Mouse (Mus musculus): ENCODE results near the gene Cul9. TPM values are rescaled to one million over a fixed set of nuclear protein-coding genes. Genes with fewer than 3 reads are reported as not detected.

The Cul9 gene
- total RNA-seq, 2 experiments from 2014 or later: 13.6 to 14.4 TPM

GRCm38 (mm10) chr17:46553926-46554325, 7.7 kb upstream of the Cul9 start:
- DNase-seq (ENCODE audit: low spot score): no peak

DNA sequence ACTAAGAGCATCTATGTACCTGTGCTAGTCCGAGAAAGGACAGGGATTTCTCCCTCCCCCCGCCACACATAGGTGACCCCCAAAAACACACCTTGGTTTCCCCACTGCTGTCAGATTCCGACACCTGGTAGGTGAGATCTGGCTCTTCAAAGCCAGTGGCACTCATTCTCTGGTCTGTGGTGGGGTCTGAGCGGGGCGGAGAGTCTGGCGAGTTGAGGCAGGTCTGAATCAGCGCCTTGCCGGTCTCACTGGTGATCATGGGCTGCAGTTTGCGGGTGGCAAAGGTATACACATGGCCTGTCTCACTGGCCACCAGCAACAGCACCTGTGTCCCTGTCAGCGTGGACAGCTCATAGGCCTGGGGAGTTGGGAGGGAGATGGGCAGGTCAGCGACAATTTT, 7.3 kb upstream of the Cul9 start:
- DNase-seq (ENCODE audit: low spot score): no peak

DNA sequence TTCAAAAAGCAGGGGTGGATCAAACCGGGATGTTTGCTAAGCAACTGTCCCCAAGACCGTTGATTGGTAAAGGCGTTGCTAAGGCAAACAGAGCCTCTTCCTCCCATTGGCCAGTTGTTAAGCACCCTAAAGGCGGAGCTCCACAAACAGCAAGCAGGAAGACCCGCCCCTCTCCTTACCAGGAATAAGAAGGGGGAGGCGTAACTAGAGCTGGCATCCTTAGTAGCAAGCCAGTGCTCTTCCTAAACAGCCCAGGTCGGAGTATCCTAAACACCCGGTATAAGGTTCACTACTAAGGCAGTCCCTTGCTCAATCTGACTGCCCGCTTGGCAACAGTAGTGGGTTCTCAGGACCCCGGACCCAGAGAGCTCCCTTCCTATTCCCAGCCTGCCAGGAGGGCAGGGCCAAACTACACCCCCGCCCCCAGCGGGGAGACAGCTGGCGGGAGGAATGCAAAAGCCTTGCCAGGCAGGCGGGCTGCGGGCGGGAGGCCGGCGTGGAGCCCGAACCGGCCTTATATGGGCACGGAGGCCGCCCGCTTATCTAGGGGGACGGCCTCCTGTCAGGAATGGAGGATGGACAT, 6.7 kb upstream of the Cul9 start:
- peak; percentile 94 for DNase-seq (ENCODE audit: low spot score)

- DNase-seq (ENCODE audit: low spot score): no peak
These were observed 6.0 kb upstream of the Cul9 start for GRCm38 (mm10) chr17:46552151-46552550.

GRCm38 (mm10) chr17:46551369-46551768, 5.2 kb upstream of the Cul9 start:
- no peak for DNase-seq (ENCODE audit: low spot score)

DNA sequence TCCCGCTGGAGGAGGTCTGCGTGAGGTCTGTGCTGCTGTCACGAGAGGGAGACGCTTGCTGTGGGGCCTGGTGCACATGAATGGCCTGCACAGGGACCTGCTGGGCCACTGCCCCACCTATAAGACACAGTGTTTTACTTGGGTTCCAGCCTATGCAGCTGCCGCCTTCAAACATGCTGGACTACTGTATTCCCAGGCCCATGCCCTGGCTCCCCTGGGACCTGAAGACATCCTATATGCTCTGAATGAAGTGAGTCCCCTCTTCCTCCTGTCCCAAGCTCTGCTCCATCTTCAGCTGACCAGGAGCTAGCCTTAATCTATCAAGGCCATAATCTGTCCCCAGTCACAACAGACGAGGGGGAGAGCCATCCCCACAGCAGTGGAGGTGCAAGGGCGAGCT, 4.7 kb upstream of the Cul9 start:
- no peak for DNase-seq (ENCODE audit: low spot score)

GRCm38 (mm10) chr17:46549642-46550041, 3.5 kb upstream of the Cul9 start:
- DNase-seq (ENCODE audit: low spot score): no peak

DNA sequence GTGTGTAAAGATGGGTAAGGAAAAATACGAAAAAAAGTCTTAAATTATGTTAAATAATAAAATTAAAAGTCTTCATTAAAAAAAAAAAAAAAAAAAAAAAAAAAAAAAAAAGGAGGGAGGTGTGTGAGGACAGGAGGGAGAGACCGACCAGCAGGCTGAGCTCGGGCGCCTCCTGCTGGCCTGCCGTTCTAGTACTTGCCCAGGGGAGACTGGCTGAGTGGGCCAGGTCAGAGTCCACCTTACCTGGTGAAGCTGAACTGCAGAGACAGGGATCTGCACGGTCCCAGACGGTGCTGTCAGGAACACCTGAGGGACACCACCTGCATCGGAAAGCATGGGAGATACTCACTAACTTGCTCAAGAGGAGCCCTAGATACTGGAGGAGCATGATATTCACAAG, 3.0 kb upstream of the Cul9 start:
- no peak for DNase-seq (ENCODE audit: low spot score)

DNA sequence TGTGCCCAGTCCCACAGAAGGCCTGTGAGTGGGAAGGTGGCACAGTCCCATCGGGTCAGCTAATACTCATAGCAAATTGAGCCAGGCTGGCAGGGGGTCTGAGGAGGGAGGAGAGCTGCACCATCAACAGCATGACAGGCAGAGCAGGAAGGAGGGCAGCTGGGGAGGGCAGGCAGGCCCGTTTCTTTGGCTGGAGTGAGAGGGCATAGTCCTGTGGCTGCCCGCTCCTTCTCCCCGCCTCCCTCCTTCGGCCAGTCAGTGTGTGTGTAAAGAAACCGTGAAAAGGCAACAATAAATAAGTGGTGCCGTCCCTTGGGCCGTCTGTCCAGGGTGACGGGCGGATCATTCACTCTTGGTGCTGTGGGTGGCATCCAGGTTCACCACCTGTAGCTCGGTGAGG, 2.6 kb upstream of the Cul9 start:
- no peak for DNase-seq (ENCODE audit: low spot score)

DNA sequence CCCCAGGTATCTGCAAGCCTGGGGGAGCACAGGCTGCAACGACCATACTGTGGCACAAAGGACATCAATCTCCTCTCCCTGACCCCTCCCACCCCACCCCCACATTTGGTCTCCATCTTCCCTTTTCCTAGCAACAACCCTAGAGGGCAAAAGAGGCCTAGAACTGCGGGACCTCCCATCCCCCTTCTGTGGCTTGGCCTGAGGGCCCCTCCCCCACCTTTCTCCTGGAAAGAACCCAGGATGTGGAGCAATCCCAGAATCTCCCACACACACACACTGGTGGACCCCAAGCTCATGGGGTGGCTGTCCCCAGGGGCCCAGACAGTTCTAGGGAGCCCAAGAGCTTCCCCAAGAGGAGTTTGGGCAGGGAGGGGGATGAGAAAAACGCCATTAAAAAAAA, 1.7 kb upstream of the Cul9 start:
- no peak for DNase-seq (ENCODE audit: low spot score)

- no peak for DNase-seq (ENCODE audit: low spot score)
These were observed 807 bp upstream of the Cul9 start for GRCm38 (mm10) chr17:46546995-46547394.

DNA sequence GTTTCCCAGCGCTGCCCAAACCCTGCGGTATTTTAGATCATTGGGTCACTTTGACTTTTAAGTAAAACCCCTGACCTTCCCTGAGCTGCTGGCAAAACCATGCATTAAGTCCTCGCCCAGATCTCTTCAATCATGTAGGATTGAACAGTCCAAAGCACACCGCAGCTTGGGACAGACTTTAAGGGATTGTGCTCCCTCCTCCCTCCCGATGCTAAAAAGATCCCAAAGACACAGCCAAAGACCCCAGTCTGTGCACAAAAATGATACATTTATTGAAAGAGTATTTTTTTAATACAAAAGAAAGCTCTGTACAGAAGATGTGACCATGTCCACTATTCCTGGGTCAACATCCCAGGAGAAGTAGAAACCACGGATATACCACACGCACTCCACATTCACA, 403 bp upstream of the Cul9 start:
- no peak for DNase-seq (ENCODE audit: low spot score)

DNA sequence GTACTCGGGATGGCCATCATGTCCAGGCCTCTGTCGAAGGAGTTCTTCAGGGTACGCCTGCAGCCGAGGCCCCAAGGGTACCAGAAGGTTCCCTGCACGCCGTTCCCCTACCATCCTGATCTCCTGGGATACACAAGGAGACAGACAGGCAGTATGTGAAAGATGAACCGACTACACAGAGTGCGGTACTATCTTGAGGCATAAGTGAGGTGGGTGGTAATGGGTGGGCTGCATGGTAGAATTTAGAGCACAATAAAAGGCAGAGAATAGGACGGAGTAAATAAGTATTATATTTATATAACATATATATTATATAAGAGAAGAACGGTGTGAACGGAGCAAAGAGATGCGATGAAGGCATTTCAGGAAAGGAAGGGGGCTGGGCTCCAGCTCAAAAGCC, 2.5 kb downstream of the Cul9 start:
- no peak for DNase-seq (ENCODE audit: low spot score)

- DNase-seq (ENCODE audit: low spot score): peak; percentile 66
These were observed 20.4 kb downstream of the Cul9 start for GRCm38 (mm10) chr17:46525579-46526307.

DNA sequence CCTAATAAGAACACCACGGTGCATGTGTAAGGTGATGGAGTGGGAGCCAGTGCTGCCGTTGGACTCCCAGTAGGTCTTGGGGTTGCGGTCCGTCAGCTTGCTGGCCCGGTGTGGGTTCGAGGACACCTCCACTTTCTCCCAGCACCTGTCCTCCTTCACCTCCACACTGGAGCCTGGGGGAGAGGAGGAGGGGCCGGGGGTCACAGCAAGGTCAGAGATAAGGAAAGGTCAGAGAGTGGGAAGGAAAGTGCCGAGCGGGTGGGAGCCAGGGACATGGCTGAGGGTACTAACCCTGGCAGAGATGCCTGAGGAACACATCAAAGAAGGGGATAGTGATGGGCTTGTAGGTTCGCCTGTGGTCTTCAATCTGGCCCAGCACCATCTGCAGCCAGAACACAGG, 21.1 kb downstream of the Cul9 start:
- no peak for DNase-seq (ENCODE audit: low spot score)

DNA sequence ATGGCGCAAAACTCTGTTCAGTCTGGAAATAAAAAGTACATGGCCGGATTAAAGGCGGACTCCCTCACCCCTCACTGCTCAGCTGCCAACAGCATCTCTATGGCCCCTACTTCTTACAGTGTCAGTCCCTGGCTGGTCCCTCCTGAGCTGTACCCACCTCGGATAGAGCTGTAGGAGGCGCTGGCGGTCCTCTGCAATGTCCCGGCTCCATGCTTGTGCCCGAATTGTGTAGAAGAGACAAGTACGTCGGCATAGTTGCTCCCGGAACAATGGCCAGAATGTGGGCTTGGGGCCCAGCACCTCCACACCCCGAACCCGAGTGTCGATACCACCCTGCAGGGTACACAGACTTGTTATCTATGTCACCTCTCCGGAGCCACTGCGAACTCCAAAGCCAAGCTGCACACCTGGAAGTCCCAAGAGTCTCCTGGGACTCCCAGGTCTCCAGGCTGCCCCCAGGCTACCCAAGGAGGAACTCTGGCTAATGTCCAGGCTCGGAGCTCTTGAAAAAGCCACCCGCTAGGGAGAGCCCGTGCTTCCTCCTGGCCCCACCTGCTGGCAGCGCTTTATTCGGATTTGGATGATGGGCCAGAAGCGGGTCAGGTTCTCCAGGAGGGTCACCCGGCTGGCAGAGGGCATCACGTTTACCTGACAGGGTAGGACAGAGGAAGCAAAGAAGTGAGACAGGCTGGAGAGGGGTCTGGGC, 24.1 kb downstream of the Cul9 start:
- no peak for DNase-seq (ENCODE audit: low spot score)

DNA sequence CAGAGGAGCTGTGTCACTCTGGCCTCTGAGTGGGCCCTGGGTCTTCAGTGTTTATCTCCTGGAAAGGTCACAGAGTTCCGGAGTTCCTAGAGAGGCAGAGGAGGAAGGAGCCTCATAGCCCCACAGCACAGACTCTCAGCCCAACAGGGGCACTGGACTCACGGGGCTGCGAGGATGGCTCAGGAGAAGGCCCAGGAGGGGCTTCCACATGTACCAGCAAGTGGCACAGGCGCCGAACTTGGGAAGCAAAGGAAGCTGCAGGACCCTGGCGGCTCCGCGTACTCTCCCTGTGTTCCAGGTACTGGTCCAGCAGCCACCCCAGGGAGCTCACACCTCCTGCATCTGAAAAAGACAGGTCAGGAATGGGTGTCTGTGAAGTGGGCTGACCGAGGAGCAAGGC, 25.0 kb downstream of the Cul9 start:
- no peak for DNase-seq (ENCODE audit: low spot score)

DNA sequence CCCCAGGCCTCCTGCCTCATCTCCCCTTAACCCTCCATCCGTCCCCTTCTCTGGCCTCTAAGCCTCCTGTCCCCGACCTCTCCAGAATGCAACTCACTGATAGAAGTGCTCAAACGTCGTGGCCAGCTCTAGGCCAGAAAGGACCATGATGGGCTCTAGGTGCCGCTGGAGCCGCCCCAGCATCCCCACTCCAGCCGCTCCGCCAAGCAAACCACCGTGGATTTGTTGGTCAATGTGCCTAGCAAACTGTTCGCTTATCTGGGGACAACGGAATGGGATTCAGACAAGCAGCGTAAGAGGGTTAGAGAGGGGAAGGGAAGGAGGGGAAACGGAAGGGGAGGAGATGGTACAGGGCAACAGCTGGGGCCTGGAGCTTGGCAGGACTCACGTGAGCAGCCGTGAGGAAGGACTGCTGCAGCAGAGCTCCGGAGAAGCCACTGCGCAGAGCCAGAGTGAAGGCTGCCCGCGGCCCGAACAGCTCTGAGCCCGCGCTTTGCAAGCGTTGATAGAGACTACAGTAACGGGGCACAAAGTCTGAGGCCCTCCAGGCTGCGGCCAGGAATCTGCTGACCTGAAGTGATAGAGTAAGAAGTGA, 25.7 kb downstream of the Cul9 start:
- DNase-seq (ENCODE audit: low spot score): no peak

- no peak for DNase-seq (ENCODE audit: low spot score)
These were observed 26.2 kb downstream of the Cul9 start for GRCm38 (mm10) chr17:46519971-46520370.

- DNase-seq (ENCODE audit: low spot score): no peak
These were observed 32.9 kb downstream of the Cul9 start for GRCm38 (mm10) chr17:46513329-46513728.

DNA sequence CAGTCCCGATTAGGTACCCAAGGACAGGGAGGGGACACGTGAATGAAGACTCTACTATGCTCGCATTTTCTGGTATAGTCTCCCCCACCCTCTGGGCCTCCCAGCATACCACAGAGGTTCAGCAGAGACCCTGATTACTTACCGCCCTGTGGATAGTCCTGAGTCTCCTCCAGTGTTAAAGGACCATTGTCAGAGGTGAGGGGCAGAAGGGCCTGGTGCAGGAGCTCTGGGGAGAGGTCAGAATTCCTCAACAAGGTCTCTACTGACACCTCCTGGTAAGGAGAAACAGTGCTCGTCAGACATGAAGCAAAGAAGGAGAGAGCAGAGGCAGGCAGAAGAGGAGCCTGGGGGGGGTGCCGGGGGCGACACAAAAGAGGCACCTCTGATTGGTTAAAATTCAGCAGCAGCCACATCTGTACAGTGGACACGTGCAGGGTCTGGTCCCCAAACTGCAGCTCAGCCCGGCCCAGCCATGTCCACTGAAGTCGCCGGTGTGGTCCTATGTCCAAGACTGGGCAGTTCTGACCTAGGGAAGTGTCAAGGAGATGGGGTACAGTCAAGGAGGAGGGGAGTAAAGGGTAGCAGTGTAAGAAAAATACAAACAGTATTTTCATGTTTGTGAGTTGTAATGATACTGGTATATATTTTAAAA, 35.0 kb downstream of the Cul9 start:
- DNase-seq (ENCODE audit: low spot score): no peak

GRCm38 (mm10) chr17:46505617-46506016, 40.6 kb downstream of the Cul9 start:
- DNase-seq (ENCODE audit: low spot score): no peak

Measured in gastrocnemius, adult 18-20 months (tissue).